Mouse (Mus musculus) cerebellum, adult 11 months (tissue): ENCODE results near the gene Vmn1r200.
"Not testable (repeated sequence)": the region's sequence is repeated elsewhere in the genome, so short reads cannot be mapped to it uniquely, and the experiment has no call there.

Experiments used
- DNase-seq: peaks from one replicate; pipeline ENCODE4 v3.0.0; 2022

Vmn1r200 gene

GRCm38 (mm10) chr13:22390073-22390472 is at the start of gene Vmn1r200:
Gene Vmn1r200, plus strand, starts transcription at chr13:22390373.
- DNase-seq = no peak

- DNase-seq = no peak
Measured at GRCm38 (mm10) chr13:22350064-22350463, 40.1 kb upstream of the Vmn1r200 start, which contains the start of gene Vmn1r198. Gene Vmn1r198, plus strand, starts transcription at chr13:22350364.

GRCm38 (mm10) chr13:22350813-22351212 is 39.4 kb upstream of the Vmn1r200 start:
- DNase-seq = no peak

- DNase-seq = no peak
Measured at GRCm38 (mm10) chr13:22379518-22379917, 10.7 kb upstream of the Vmn1r200 start, which contains the start of gene Vmn1r199. Gene Vmn1r199, plus strand, starts transcription at chr13:22379818.

- not testable (repeated sequence) for DNase-seq
Measured at GRCm38 (mm10) chr13:22381128-22381527, 9.0 kb upstream of the Vmn1r200 start.

GRCm38 (mm10) chr13:22383401-22383800 is 6.8 kb upstream of the Vmn1r200 start:
- no peak for DNase-seq

GRCm38 (mm10) chr13:22387050-22387449 is 3.1 kb upstream of the Vmn1r200 start:
- no peak for DNase-seq

- DNase-seq = no peak
Measured at GRCm38 (mm10) chr13:22402978-22403377, 12.8 kb downstream of the Vmn1r200 start.
